10 mouse cellular contexts compared by ENCODE assay signal in genomic region chr3:103802861-103803260, GRCm38 (mm10). TPM values are rescaled to one million over a fixed set of nuclear protein-coding genes. Genes with fewer than 3 reads are reported as not detected.
A peak's percentile ranks its signal among the peaks of the same experiment; 100 is the strongest.
DNase-seq lines count a peak whose midpoint lies in the region; ATAC-seq and TF ChIP-seq lines count a peak whose summit lies in the region.
"Had no signal": no experiment of that assay in that cellular context is flagged by ENCODE, and none has a peak within 500 bp of the region (broad histone marks: within the 10 kb centered on the region; RNA-seq: fewer than 3 reads in every experiment).

No protein-coding gene starts in this region.

- peaks cover 23% of the 10 kb centered on the region for H3K36me3 ChIP-seq in thymus, adult 2 months (ENCODE audit: control insufficient read depth, insufficient read depth, low read length)

- no peak overlapping the region for H3K4me3 ChIP-seq in cortical plate, adult 2 months (ENCODE audit: insufficient read depth, low read length)
- H3K4me3 ChIP-seq in thymus, adult 2 months (ENCODE audit: control insufficient read depth, insufficient read depth, low read length) = 0 out of 2 replicates have a peak overlapping the region, but pooled peaks have one; percentile 2
- H3K4me3 ChIP-seq: limb, embryonic 12.5 days had no signal

- H3K27ac ChIP-seq in cortical plate, adult 2 months (ENCODE audit: insufficient read depth, low read length) = peak overlapping the region; percentile 38
- H3K27ac ChIP-seq in thymus, adult 2 months (ENCODE audit: control insufficient read depth, insufficient read depth, low read length) = peak overlapping the region; percentile 96

- 37% methylated on average over 8 of the region's 8 CpGs for WGBS in thymus, adult 2 months

- intact Hi-C loops in left cerebral cortex, postnatal 25 days (cut with DNase I) = no loop called here

- peak; percentile 16 for DNase-seq in layer of hippocampus, adult 11-12 months (ENCODE audit: low spot score)
- no peak for DNase-seq in layer of hippocampus, postnatal 10 days (ENCODE audit: low spot score in 2 of 2)
- DNase-seq in kidney, postnatal 10 days = peak; percentile 44
- peak; percentile 35 for DNase-seq in thymus, adult 2 months
- DNase-seq in ovary, postnatal 10 days (ENCODE audit: low spot score) = no peak
- no peak for DNase-seq in left cerebral cortex, postnatal 25 days (ENCODE audit: low spot score in 2 of 2)
- DNase-seq: cerebellum, adult 11-12 months had no signal

- no peaks in the 10 kb centered on the region for H3K27me3 ChIP-seq in thymus, adult 2 months (ENCODE audit: control insufficient read depth, insufficient read depth, low read length)
- H3K27me3 ChIP-seq: limb, embryonic 12.5 days had no signal

- no peak for ATAC-seq in erythroid progenitor cell, adult 5-6 weeks (replicated peaks; ENCODE audit: low FRiP score, poor library complexity, severe bottlenecking)

- TF ChIP-seq CTCF in cortical plate, adult 2 months (IDR thresholded peaks at IDR 0.05; ENCODE audit: extremely low read depth, insufficient read depth, low read length) = no peak
- no peak for TF ChIP-seq CTCF in thymus, adult 2 months (IDR thresholded peaks at IDR 0.05; ENCODE audit: borderline replicate concordance, control insufficient read depth, extremely low read depth, insufficient read depth, low read length, poor library complexity)

- TF ChIP-seq POLR2A in cortical plate, adult 2 months (IDR thresholded peaks at IDR 0.05; ENCODE audit: extremely low read depth, insufficient read depth, low read length) = no peak
- TF ChIP-seq POLR2A in thymus, adult 2 months (IDR thresholded peaks at IDR 0.05; ENCODE audit: control insufficient read depth, extremely low read depth, insufficient read depth, low read length, poor library complexity) = no peak

- H3K4me1 ChIP-seq in cortical plate, adult 2 months (ENCODE audit: control insufficient read depth, insufficient read depth, low read length) = peaks cover 4% of the 10 kb centered on the region; the same call in 1 of the 2 replicates
- peaks cover 18% of the 10 kb centered on the region for H3K4me1 ChIP-seq in thymus, adult 2 months (replicated peaks; ENCODE audit: control insufficient read depth, insufficient read depth, low read length)

RNA-seq across cellular contexts. Expression of gene Dclre1b, which starts 6.4 kb away (rescaled TPM):
- 1 to 10 TPM; 8.4 to 8.7 TPM for total RNA-seq in layer of hippocampus, postnatal 10 days (2021)
- 5.8 and 6.6 TPM in 2 replicates for polyA plus RNA-seq in cortical plate, adult 2 months (2012; rRNA removed)
- polyA plus RNA-seq in thymus, adult 2 months (2012; rRNA removed) = 38.1 and 44.3 TPM in 2 replicates
- 14.3 and 22.0 TPM in 2 replicates for total RNA-seq in erythroid progenitor cell, adult 5-6 weeks (2015; ENCODE audit: low replicate concordance)
- 13.4 and 23.0 TPM in 2 replicates for total RNA-seq in erythroid progenitor cell, adult 5-6 weeks (2017; ENCODE audit: low replicate concordance)
- total RNA-seq in left cerebral cortex, postnatal 25 days (2021) = 1 to 10 TPM; 5.9 to 7.7 TPM

RNA-seq across cellular contexts. Expression of gene Ap4b1, which starts 6.5 kb away (rescaled TPM):
- 10 to 100 TPM; 13.3 to 14.5 TPM for total RNA-seq in layer of hippocampus, postnatal 10 days (2021)
- 14.8 and 15.6 TPM in 2 replicates for polyA plus RNA-seq in cortical plate, adult 2 months (2012; rRNA removed)
- 24.0 and 24.4 TPM in 2 replicates for polyA plus RNA-seq in thymus, adult 2 months (2012; rRNA removed)
- total RNA-seq in erythroid progenitor cell, adult 5-6 weeks (2015; ENCODE audit: low replicate concordance) = 31.4 and 43.6 TPM in 2 replicates
- 36.1 and 43.8 TPM in 2 replicates for total RNA-seq in erythroid progenitor cell, adult 5-6 weeks (2017; ENCODE audit: low replicate concordance)
- total RNA-seq in left cerebral cortex, postnatal 25 days (2021) = 10 to 100 TPM; 14.1 to 16.1 TPM

RNA-seq across cellular contexts. Expression of gene Gm43064, which starts 6.5 kb away (rescaled TPM):
- under 1 TPM in 1 of 2 experiments, not detected in 1; 0.18 TPM for total RNA-seq in layer of hippocampus, postnatal 10 days (2021)
- 0.09 and 0.40 TPM in 2 replicates for polyA plus RNA-seq in cortical plate, adult 2 months (2012; rRNA removed)
- 1.2 and 2.7 TPM in 2 replicates for polyA plus RNA-seq in thymus, adult 2 months (2012; rRNA removed)
- total RNA-seq in erythroid progenitor cell, adult 5-6 weeks (2015; ENCODE audit: low replicate concordance) = 3.2 and 21.4 TPM in 2 replicates
- total RNA-seq in erythroid progenitor cell, adult 5-6 weeks (2017; ENCODE audit: low replicate concordance) = 7.6 TPM in 1 of 2 replicates, not detected in the other
- total RNA-seq in left cerebral cortex, postnatal 25 days (2021) = under 1 TPM; 0.16 to 0.32 TPM

RNA-seq across cellular contexts. Expression of gene Hipk1, which starts 11.5 kb away (rescaled TPM):
- total RNA-seq in layer of hippocampus, postnatal 10 days (2021) = 10 to 100 TPM; 68.1 to 77.3 TPM
- 41.2 and 42.0 TPM in 2 replicates for polyA plus RNA-seq in cortical plate, adult 2 months (2012; rRNA removed)
- polyA plus RNA-seq in thymus, adult 2 months (2012; rRNA removed) = 172 and 231 TPM in 2 replicates
- total RNA-seq in erythroid progenitor cell, adult 5-6 weeks (2015; ENCODE audit: low replicate concordance) = 303 and 379 TPM in 2 replicates
- total RNA-seq in erythroid progenitor cell, adult 5-6 weeks (2017; ENCODE audit: low replicate concordance) = 286 and 299 TPM in 2 replicates
- 100 to 1,000 TPM; 110 to 113 TPM for total RNA-seq in left cerebral cortex, postnatal 25 days (2021)

RNA-seq across cellular contexts. Expression of gene Bcl2l15, which starts 29.5 kb away (rescaled TPM):
- total RNA-seq in layer of hippocampus, postnatal 10 days (2021) = under 1 TPM; 0.64 to 0.80 TPM
- polyA plus RNA-seq in cortical plate, adult 2 months (2012; rRNA removed) = 3.0 and 4.1 TPM in 2 replicates
- polyA plus RNA-seq in thymus, adult 2 months (2012; rRNA removed) = 0.37 and 0.84 TPM in 2 replicates
- 5.4 and 12.3 TPM in 2 replicates for total RNA-seq in erythroid progenitor cell, adult 5-6 weeks (2015; ENCODE audit: low replicate concordance)
- total RNA-seq in erythroid progenitor cell, adult 5-6 weeks (2017; ENCODE audit: low replicate concordance) = 1.7 and 5.3 TPM in 2 replicates
- total RNA-seq in left cerebral cortex, postnatal 25 days (2021) = under 1 TPM; 0.78 TPM
- polyA plus RNA-seq: limb, embryonic 12.5 days had no signal

Comparison
In these comparisons a context has a peak if more than half of its experiments do, and no peak if none do; other contexts are left out.
1. DNase-seq: peak in layer of hippocampus, adult 11-12 months (single experiment), kidney, postnatal 10 days (single experiment) and thymus, adult 2 months (single experiment); none in layer of hippocampus, postnatal 10 days (0 of 2), ovary, postnatal 10 days (single experiment) and left cerebral cortex, postnatal 25 days (0 of 2).